Mouse (Mus musculus): ENCODE results near the gene Kcnip1. TPM values are rescaled to one million over a fixed set of nuclear protein-coding genes. Genes with fewer than 3 reads are reported as not detected.

Kcnip1 gene
- polyA plus RNA-seq, 1 experiment from 2014 or later: 2.4 TPM

DNA sequence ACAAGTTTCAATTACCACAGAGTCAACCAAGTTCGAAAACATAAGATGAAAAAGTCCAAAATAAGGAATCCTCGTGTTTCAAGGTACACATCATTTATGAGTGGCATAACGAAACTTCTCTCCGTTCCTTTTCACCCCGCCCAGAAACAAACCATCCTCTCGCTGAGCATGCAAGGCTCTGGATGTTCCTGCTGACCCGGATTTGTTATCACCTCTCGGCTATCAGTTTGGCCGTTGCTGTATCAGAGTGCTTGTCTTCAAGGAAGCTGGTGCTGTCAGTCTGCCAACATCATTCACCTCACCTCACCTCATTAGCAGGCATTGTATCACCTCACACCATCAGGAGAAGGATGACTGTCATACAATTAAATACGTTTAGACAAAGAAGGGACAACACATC lies 90.6 kb downstream of the Kcnip1 start:
- no peaks in the 10 kb centered on the region for H3K27me3 ChIP-seq
- no peak overlapping the region for H3K9ac ChIP-seq (replicated peaks)
- peaks cover 7% of the 10 kb centered on the region; the same call in 1 of the 2 replicates for H3K9me3 ChIP-seq
- no peak overlapping the region for H3K4me2 ChIP-seq
- no peaks in the 10 kb centered on the region for H3K4me1 ChIP-seq (replicated peaks)
- H3K36me3 ChIP-seq: no peaks in the 10 kb centered on the region
- no peak overlapping the region for H3K4me3 ChIP-seq (replicated peaks)
- ATAC-seq (ENCODE audit: insufficient number of reproducible peaks, insufficient read depth, low FRiP score, low TSS enrichment, low read depth): no peak
- no peak overlapping the region for H3K27ac ChIP-seq
- WGBS: 81% methylated on average over 10 of the region's 10 CpGs

DNA sequence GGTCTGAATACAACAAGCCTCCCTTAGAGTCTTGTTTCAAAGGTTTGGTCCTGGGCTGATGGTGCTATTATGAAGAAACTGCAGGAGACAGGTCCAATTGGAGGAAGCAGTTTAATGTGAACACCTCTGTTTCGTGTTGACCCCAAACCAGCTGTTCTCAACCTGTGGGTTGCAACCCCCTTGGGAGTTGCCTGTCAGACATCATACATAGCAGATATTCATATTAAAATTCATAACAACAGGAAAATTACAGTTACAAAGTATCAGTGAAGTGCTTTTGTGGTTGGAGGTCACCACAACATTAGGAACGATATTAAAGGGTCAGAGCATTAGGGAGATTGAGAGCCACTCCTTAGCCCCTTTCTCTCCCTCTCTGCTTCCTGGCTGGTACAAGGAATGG lies 91.2 kb downstream of the Kcnip1 start:
- H3K27me3 ChIP-seq: no peaks in the 10 kb centered on the region
- no peak overlapping the region for H3K4me3 ChIP-seq (replicated peaks)
- WGBS: 51% methylated on average over 2 of the region's 2 CpGs
- no peaks in the 10 kb centered on the region for H3K36me3 ChIP-seq
- no peak overlapping the region for H3K9ac ChIP-seq (replicated peaks)
- ATAC-seq (ENCODE audit: insufficient number of reproducible peaks, insufficient read depth, low FRiP score, low TSS enrichment, low read depth): no peak
- H3K9me3 ChIP-seq: 0 out of 2 replicates have a peak, but pooled peaks cover under 1% of the 10 kb centered on the region
- no peaks in the 10 kb centered on the region for H3K4me1 ChIP-seq (replicated peaks)
- no peak overlapping the region for H3K27ac ChIP-seq
- no peak overlapping the region for H3K4me2 ChIP-seq

DNA sequence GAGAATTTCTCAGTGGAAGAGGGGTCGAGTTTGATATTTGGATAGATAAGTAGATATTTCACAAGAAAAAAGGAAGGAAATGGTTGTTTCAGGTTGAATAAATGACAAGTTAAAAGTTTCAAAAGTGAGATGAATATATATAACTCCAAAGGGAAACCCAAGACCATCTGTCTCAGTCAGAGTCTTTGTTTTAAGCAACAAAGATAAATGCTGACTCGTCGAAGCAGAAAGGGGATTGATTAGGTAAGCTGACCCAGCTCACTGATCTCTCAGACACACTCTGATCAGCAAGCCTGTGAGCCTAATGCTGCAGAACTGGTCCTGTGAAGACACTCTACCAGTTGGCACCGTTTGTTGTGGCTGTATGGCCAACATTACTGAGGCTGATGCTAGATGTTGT lies 101.9 kb downstream of the Kcnip1 start:
- H3K4me2 ChIP-seq: no peak overlapping the region
- no peak for ATAC-seq (ENCODE audit: insufficient number of reproducible peaks, insufficient read depth, low FRiP score, low TSS enrichment, low read depth)
- H3K4me3 ChIP-seq (replicated peaks): no peak overlapping the region
- no peaks in the 10 kb centered on the region for H3K9me3 ChIP-seq
- H3K4me1 ChIP-seq (replicated peaks): no peaks in the 10 kb centered on the region
- H3K27ac ChIP-seq: no peak overlapping the region
- no peak overlapping the region for H3K9ac ChIP-seq (replicated peaks)
- no peaks in the 10 kb centered on the region for H3K27me3 ChIP-seq
- 78% methylated on average over 4 of the region's 4 CpGs for WGBS
- H3K36me3 ChIP-seq: no peaks in the 10 kb centered on the region

GRCm38 (mm10) chr11:33890382-33890781 lies 102.6 kb downstream of the Kcnip1 start:
- ATAC-seq (ENCODE audit: insufficient number of reproducible peaks, insufficient read depth, low FRiP score, low TSS enrichment, low read depth): no peak
- no peak overlapping the region for H3K4me3 ChIP-seq (replicated peaks)
- H3K27ac ChIP-seq: no peak overlapping the region
- H3K9me3 ChIP-seq: no peaks in the 10 kb centered on the region
- no peaks in the 10 kb centered on the region for H3K4me1 ChIP-seq (replicated peaks)
- 92% methylated on average over 2 of the region's 2 CpGs for WGBS
- no peaks in the 10 kb centered on the region for H3K27me3 ChIP-seq
- H3K9ac ChIP-seq (replicated peaks): no peak overlapping the region
- no peak overlapping the region for H3K4me2 ChIP-seq
- H3K36me3 ChIP-seq: no peaks in the 10 kb centered on the region

DNA sequence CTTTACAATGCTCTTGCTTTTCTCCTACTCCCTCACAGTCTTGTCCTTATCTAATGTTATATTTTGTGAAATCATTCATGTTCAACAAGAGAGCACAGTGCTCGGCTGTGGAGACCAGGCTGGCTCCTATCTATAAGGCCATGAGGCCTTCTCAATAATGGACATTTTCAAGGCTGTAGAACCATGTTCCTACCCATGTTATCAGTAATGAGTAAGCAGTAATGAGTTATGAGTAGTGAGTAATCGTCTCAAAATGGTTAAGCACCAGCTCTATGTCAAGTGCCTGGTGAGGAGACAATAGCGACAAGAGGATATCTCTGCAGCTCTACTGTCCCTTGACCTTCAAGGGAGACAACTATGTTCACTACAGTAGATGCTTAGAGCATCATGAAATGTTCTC lies 105.3 kb downstream of the Kcnip1 start:
- no peak overlapping the region for H3K27ac ChIP-seq
- no peaks in the 10 kb centered on the region for H3K9me3 ChIP-seq
- 93% methylated on average over 3 of the region's 3 CpGs for WGBS
- no peaks in the 10 kb centered on the region for H3K36me3 ChIP-seq
- H3K4me3 ChIP-seq (replicated peaks): no peak overlapping the region
- no peaks in the 10 kb centered on the region for H3K27me3 ChIP-seq
- H3K4me2 ChIP-seq: no peak overlapping the region
- H3K4me1 ChIP-seq (replicated peaks): no peaks in the 10 kb centered on the region
- H3K9ac ChIP-seq (replicated peaks): no peak overlapping the region
- no peak for ATAC-seq (ENCODE audit: insufficient number of reproducible peaks, insufficient read depth, low FRiP score, low TSS enrichment, low read depth)

DNA sequence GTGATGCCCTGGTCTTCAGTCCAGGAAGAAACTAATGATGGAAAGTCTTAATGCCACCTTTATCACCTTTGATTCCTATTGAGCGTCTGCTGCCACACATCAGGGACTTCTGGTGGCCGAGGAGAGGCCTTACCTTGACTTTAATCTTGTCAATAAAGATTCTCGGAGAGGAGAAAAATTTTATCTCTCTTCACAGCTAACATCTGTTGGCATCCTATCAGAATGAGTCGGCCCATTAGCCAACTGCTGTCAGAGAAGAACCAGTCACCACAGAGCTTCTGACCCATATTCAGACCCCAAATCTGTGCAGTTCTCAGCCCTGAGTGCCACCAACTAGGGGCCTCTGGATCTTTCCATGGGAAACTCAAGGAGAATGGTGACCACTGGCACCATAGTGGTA lies 107.0 kb downstream of the Kcnip1 start:
- no peaks in the 10 kb centered on the region for H3K36me3 ChIP-seq
- H3K4me3 ChIP-seq (replicated peaks): no peak overlapping the region
- no peak for ATAC-seq (ENCODE audit: insufficient number of reproducible peaks, insufficient read depth, low FRiP score, low TSS enrichment, low read depth)
- no peak overlapping the region for H3K9ac ChIP-seq (replicated peaks)
- no peaks in the 10 kb centered on the region for H3K27me3 ChIP-seq
- no peaks in the 10 kb centered on the region for H3K9me3 ChIP-seq
- 83% methylated on average over 4 of the region's 4 CpGs for WGBS
- no peak overlapping the region for H3K4me2 ChIP-seq
- H3K4me1 ChIP-seq (replicated peaks): no peaks in the 10 kb centered on the region
- no peak overlapping the region for H3K27ac ChIP-seq

GRCm38 (mm10) chr11:33882731-33883328 lies 110.1 kb downstream of the Kcnip1 start:
- no peaks in the 10 kb centered on the region for H3K9me3 ChIP-seq
- 83% methylated on average over 5 of the region's 5 CpGs for WGBS
- H3K27me3 ChIP-seq: no peaks in the 10 kb centered on the region
- H3K4me3 ChIP-seq (replicated peaks): no peak overlapping the region
- no peak for ATAC-seq (ENCODE audit: insufficient number of reproducible peaks, insufficient read depth, low FRiP score, low TSS enrichment, low read depth)
- H3K27ac ChIP-seq: no peak overlapping the region
- H3K4me1 ChIP-seq (replicated peaks): no peaks in the 10 kb centered on the region
- no peak overlapping the region for H3K4me2 ChIP-seq
- H3K9ac ChIP-seq (replicated peaks): no peak overlapping the region
- no peaks in the 10 kb centered on the region for H3K36me3 ChIP-seq

GRCm38 (mm10) chr11:33874925-33875324 lies 118.0 kb downstream of the Kcnip1 start:
- H3K4me1 ChIP-seq (replicated peaks): peaks cover 13% of the 10 kb centered on the region

GRCm38 (mm10) chr11:33873071-33873781 lies 119.7 kb downstream of the Kcnip1 start:
- Histone ChIP-seq H3K9me3 (peaks cover 9% of the 10 kb centered on the region; the same call in 1 of the 2 replicates), H3K36me3 (no peaks in the 10 kb centered on the region), H3K9ac (replicated peaks) (no peak overlapping the region), H3K4me1 (replicated peaks) (peaks cover 13% of the 10 kb centered on the region), H3K27ac (no peak overlapping the region), H3K27me3 (no peaks in the 10 kb centered on the region), H3K4me2 (no peak overlapping the region), H3K4me3 (replicated peaks) (no peak overlapping the region)
- 59% methylated on average over 10 of the region's 10 CpGs for WGBS
- 0 out of 2 replicates have a peak, but pooled peaks have one; percentile 31 for ATAC-seq (ENCODE audit: insufficient number of reproducible peaks, insufficient read depth, low FRiP score, low TSS enrichment, low read depth)

More at GRCm38 (mm10) chr11:33874925-33875324, 118.0 kb downstream of the Kcnip1 start:
- Histone ChIP-seq H3K4me2 (no peak overlapping the region), H3K27me3 (no peaks in the 10 kb centered on the region), H3K4me3 (replicated peaks) (no peak overlapping the region), H3K9ac (replicated peaks) (no peak overlapping the region), H3K36me3 (no peaks in the 10 kb centered on the region), H3K27ac (no peak overlapping the region), H3K9me3 (peaks cover 9% of the 10 kb centered on the region; the same call in 1 of the 2 replicates)
- no peak for ATAC-seq (ENCODE audit: insufficient number of reproducible peaks, insufficient read depth, low FRiP score, low TSS enrichment, low read depth)

DNA sequence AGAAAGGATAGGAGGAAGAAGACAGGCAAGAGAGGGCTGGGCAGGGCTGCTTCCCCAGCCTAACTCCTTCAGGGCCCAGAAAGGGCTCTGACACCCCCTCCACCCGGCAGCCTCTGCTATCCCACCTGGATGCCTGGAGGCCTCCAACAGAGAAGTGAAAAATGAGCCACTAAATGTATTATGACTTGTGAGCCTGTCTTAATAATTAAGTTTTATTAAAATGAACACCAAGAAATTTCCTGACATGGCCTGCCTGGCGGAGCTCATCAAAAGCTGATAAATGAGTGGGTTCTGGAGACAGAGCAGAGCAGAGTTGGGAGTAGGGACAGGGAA lies 120.3 kb downstream of the Kcnip1 start:
- Histone ChIP-seq H3K4me2 (no peak overlapping the region), H3K9me3 (peaks cover 9% of the 10 kb centered on the region; the same call in 1 of the 2 replicates), H3K9ac (replicated peaks) (no peak overlapping the region), H3K27ac (no peak overlapping the region; the same call in 1 of the 2 replicates), H3K27me3 (no peaks in the 10 kb centered on the region), H3K4me3 (replicated peaks) (no peak overlapping the region), H3K4me1 (replicated peaks) (peaks cover 13% of the 10 kb centered on the region), H3K36me3 (no peaks in the 10 kb centered on the region)
- ATAC-seq (ENCODE audit: insufficient number of reproducible peaks, insufficient read depth, low FRiP score, low TSS enrichment, low read depth): peak; percentile 15; the same call in 1 of the 2 replicates
- WGBS: 41% methylated on average over 2 of the region's 2 CpGs

DNA sequence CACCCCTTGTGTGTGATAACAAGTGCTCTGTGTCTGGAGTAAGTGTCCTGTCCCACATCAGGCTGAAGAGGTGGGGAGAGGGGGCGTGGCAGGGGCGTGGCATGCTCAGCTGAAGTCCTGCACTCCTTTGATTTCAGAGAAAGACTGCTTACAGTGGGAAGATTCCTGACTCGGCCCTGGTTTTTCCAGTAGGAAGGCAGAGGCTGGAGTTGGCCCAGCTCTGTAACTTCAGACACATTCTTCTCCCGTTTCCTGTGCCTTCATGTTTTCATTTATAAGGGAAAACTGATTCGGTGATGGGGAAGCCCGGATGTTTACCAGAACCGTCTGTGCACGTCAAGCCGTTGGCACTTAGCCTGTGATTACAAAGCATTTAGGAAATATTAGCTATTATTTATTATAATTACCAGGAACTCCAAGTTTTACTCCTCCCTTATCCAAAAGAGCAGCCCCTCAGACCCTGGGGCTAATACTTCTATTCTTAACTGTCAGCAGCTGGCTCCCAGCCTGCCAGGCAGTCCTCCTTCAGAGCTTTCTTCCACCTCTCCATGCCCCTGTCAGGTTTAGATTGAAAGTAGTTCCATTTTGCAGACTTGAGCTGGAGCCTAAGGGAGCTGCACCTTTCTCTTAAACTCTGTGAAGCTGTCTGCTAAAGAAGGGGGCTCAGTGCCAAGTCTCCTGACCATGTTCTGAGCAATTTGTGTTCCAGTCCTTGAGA lies 120.8 kb downstream of the Kcnip1 start:
- no peak overlapping the region; the same call in 1 of the 2 replicates for H3K27ac ChIP-seq
- H3K9me3 ChIP-seq: peaks cover 9% of the 10 kb centered on the region; the same call in 1 of the 2 replicates
- H3K36me3 ChIP-seq: no peaks in the 10 kb centered on the region
- H3K4me1 ChIP-seq (replicated peaks): peaks cover 13% of the 10 kb centered on the region
- H3K4me3 ChIP-seq (replicated peaks): no peak overlapping the region
- no peaks in the 10 kb centered on the region for H3K27me3 ChIP-seq
- ATAC-seq (ENCODE audit: insufficient number of reproducible peaks, insufficient read depth, low FRiP score, low TSS enrichment, low read depth): peak; percentile 31; the same call in 1 of the 2 replicates
- no peak overlapping the region for H3K4me2 ChIP-seq
- no peak overlapping the region for H3K9ac ChIP-seq (replicated peaks)
- 38% methylated on average over 9 of the region's 9 CpGs for WGBS

Data from limb, embryonic 12.5 days (tissue).